Mouse (Mus musculus): ENCODE measurements at regions not wholly inside any gene's neighbourhood (a gene's known extent, or its start where the extent isn't known, plus 50 kb on each side); places are given as distances from the start of the nearest gene placed in this dataset.

- TF ChIP-seq POLR2A (IDR thresholded peaks at IDR 0.05; ENCODE audit: low read depth, low read length), result no peak
- no peak for TF ChIP-seq CTCF (IDR thresholded peaks at IDR 0.05; ENCODE audit: extremely low read depth, insufficient read depth, insufficient read length, insufficient replicate concordance)
These were observed 118.4 kb downstream of the Gadd45g start for GRCm38 (mm10) chr13:51964921-51965320.

All from spleen, adult 2 months (tissue).